Mouse (Mus musculus): ENCODE measurements around the gene Mmaa.

Mmaa gene

DNA sequence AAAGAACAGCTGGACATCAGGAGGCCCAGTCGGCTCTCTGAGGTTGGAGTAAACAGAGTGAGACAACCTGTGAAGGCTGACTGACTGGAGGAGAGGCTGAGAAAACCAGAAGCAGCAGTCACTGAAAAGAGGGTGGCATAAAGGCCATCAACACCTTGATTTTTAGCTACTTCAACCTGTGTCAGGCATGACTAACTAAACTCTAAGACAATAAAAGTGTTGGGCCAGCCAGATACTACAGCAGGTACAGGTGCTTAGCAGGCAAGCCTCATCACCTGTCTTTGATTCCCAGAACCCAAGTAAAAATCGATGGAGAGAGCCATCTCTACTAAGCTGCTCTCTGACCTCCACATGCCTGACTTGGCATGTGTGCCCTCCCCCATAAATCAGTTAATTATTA, 6.1 kb downstream of the Mmaa start:
- no peak for DNase-seq (ENCODE audit: inconsistent ontology term)

DNA sequence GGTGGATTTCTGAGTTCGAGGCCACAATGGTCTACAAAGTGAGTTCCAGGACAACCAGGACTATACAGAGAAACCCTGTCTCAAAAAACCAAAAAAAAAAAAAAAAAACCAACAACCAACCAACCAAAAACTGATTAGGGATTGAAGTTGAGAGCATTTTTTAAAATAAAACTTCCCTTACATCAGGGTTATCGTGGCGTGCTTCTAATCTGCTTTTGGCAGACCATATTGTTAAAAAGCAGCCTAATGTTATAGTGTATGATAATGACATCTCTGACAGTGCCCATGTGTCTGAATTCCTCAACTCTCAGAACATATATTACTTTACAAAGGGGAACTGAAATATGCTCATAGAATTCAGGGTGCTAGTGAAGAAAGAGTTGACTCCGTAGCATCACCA, 6.5 kb downstream of the Mmaa start:
- no peak for DNase-seq (ENCODE audit: inconsistent ontology term)

DNA sequence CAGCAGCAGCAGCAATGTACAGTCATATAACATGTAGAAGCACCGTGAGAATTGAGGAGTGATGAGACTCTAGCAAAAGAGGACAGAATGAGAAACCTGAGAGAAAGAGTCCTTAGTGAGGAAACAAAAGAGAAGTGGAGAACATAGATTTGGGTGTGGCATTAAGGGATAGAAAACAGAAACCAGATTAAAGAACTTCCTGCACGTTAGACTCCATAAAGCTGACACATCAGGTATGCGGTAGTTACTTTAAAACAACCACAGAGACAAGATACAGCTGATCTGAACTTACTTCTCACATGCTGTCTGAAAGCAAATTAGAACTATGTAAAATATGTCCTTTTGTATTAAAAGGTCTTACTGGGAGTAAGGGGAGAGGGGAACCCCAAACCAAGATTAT, 8.3 kb downstream of the Mmaa start:
- no peak for DNase-seq (ENCODE audit: inconsistent ontology term)

DNA sequence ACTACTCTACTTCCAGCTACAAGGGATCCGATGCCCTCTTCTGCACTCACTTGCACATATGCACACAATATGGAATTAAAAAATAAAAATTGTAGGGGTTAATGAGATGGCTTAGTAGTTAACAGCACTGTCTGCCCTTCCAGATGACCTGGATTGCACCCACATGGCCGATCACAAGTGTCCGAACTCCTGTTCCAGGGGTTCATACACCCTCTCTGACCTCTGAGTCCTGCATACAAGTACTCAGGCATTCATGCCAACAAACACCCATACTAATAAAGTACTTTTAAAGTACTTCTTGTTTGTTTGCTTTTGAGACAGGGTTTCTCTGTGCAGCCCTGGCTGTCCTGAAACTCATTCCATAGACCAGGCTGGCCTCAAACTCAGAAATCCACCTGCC, 10.1 kb downstream of the Mmaa start:
- DNase-seq (ENCODE audit: inconsistent ontology term): no peak

DNA sequence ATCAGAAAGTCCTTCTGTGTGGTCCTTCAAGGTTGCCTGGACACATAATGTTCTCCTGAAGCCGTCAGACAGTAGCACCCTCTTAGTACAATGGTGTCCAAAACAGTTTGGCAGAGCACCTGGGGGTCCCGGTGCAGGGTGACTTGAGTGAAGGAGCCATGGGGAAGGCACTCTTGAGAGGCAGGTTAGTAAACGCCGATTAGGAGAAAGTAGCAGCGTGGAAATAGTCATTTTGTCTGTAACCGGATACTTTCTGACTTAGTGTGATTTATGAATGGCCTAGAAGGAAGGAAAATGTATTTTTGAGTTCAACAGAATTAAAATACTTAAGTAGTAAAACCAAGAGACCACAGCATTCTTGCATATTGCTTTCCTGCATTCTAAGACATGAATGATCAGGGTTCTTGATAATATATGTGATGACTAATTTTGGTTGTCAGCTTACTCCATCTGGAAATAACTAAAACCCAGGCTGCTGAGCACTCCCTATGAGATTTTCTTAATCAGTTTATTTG, 13.3 kb downstream of the Mmaa start:
- no peak for DNase-seq (ENCODE audit: inconsistent ontology term)

DNA sequence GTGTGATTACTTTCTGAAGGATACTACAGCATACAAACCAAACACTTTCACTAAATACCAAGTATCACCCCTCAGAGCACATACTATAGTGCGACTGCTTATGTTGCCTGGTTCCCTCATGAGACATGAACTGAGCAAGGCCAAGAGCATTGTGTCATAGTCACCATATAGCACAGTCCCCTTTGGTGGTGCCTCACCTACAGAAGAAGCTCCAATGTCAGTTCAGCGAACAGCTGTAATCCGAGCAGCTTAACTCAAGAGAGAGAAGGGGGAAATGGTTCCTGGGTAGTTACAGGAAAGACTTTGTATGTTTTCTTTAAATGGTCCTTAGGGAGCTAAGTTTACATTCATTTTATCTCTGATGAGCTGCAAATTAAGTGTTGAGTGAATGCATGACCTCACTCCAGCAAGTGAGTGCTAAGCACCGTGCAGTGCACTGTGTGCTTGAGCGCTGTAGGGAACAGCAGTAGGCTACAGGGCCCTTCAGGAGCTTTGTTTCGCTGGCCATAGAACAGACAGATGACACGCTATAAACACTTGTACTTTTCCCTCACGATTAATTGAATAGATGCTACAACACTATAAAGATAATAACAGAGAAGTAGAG, 17.4 kb downstream of the Mmaa start:
- DNase-seq (ENCODE audit: inconsistent ontology term): no peak

DNA sequence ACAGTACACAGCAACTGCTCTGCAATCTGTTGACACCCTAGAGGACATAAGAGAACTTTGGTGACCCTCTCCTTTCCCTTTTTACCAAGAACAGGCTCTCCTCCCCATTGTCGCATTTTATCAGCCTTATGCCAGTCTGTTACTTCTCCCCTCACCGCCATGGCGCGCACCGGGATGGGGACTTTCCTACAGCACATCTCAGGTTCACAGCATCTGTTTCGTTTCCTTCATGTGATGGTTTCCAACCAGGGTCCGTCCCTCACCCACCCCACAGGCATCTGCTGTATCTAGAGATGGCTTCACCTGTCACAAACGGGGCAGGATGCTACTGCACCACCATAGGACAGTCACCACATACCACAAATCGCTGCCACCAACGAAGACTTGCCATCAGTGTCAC, 19.8 kb downstream of the Mmaa start:
- no peak for DNase-seq (ENCODE audit: inconsistent ontology term)

DNA sequence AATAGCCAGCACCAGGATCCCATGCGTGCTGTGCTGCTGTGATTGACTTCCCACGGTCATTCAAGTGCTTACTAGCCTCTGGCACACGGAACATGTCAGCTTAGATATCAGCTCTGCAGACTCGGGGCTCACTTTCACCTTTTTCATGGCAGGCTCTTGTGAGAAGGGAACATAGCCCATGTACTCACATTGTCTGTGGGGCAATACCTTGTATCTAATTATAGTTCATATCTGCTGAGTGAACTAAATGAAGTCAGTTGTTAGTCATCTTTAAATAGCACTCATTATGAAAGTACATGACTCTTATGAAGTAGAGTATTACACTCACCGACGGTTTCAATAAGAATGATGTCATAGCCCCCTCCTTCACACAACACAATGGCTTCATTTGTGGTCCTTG, 21.0 kb downstream of the Mmaa start:
- DNase-seq (ENCODE audit: inconsistent ontology term): no peak

DNA sequence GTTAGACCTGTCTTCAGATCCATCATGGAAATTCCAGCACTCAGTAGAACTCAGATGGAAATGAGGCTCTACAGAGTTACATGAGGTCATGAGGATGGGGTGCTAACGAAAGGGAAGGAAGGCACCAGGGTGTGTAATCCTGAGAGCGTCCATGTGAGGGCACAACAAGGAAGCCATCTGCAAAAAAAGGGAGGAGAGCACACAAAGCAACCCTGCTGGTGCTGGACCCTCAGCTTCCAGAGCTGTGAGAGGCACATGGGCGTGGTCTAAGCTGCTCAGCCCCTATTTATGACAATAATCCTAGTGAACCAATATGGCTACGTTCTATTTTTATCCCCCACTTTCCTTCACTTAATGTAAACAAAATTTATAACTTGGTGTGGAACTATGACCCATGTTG, 22.1 kb downstream of the Mmaa start:
- no peak for DNase-seq (ENCODE audit: inconsistent ontology term)

DNA sequence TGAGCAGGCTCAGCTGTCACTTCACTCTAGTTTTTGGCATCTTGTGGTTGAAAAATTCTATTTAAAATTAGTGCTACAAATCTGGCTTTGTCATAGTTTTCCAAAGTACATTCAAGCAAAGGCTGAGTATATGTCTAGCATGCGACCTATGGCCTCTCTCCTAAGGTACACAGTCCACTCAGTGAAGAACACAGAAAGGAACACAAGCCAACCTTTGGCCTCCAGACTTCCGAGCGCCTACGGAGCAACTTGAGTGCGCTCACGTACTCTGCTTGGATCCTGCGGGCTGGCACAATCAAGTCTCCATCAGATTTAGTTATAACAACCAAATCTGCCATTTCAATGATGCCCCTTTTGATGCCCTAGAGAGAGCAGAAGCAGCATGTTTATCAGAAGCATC, 25.8 kb downstream of the Mmaa start:
- no peak for DNase-seq (ENCODE audit: inconsistent ontology term)

DNA sequence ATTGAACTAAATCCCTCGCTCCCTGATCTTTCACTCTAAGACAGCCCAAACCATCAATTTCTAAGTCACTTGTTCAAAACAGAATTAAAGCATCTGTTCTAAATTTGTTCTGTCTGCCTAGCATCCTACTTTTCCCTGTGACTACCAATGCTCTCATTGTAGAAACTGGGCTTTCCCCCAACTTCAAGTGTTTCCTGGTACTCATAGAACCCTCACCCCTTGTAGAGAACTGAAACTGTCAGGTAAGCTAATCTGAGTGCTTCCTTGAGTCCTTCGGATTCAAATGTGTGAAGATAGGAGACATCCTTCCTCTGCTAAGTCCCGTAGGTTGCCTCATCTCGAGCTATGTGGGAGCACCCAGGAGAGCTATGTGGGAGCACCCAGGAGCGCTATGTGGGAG, 32.8 kb downstream of the Mmaa start:
- no peak for DNase-seq (ENCODE audit: inconsistent ontology term)

DNA sequence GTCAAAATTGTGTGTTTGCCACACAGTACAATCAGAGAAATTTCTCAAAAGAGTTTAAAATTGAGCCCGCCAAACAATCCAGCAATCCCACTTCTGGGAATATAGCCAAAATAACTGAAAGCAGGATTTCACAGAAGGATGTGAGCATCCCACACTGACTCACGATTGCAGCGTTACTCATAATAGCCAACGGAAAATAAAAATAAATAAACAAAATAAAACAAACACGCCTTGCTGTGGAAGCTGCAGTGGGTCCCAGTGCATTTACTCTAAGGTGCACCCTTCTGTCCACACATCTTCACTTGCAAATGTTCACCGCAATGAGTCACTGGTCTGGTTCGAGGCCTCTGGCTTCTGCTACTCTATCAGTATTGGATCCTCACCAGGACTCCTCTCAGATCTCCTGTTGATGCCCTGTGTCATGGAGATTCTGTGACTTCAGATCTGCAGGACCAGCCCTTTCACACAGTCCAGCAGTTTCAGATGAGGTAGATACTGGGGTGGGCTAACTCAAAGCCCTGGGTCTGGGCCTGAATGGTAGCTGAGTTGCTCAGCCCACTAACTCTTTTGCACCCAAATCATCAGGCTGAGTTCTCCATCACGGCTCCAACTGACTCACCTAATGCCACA, 38.5 kb downstream of the Mmaa start:
- peak; percentile 40 for DNase-seq (ENCODE audit: inconsistent ontology term)

DNA sequence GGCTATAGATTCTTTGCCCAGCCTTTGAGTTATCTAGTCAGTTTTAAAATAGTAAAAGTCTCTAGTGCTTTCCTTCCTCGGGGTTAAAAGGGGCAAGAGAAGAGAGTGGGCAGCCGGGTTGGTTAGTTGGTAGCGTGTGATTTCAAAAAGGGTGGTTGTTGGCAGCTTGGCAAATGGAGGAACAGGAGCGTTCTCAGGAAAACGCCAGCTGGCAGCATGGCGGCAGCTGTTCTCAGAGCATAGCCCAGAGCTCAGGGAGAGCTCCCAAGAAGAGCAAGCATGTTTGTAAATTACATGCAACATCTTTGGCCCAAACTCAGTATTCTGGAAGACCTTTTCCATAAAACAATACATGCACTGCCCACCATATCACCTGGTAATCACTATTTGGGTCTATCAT, 41.0 kb downstream of the Mmaa start:
- no peak for DNase-seq (ENCODE audit: inconsistent ontology term)

DNA sequence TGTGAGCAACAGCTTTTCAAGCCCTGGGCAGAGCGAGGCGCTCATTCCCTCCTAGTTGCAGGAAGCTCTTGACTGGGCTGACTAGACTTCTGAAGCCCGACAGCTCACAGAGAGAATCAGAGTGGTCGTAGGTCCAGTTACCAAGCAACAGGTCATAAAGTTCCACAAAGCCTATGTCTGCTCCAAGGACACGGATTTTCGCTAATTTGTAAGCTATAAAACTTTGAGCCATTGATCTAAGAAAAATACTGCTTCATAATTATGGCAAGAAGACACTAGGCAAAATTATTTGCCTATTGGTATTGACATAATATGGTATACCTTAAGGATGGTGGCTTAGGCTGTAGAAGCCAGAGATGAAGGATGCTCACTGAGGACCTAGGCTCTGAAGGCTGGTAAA, 46.3 kb downstream of the Mmaa start, which contains the start of gene 1700011L22Rik:
1700011L22Rik (minus strand) TSS at position 101 of the 400 bp plus-strand sequence.
- DNase-seq (ENCODE audit: inconsistent ontology term): no peak

DNA sequence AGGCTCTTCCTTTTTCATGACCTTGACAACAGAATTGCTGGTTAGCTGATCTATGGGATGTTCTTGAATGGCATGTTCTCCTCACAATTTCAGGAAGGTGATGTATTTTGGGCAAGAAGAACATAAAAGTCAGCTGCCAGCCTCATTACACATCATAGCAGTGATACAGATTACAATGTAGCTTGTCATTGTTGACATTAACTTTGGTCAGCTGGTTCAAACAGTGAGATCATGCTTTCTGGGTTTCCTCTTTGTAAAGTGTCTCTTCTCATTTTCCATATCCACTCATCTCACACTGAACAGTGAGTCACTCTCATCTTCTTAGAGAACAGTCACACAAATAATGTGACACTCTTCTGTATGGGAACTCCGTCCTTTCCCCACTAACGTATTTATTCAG, 51.3 kb downstream of the Mmaa start:
- peak; percentile 27 for DNase-seq (ENCODE audit: inconsistent ontology term)

DNA sequence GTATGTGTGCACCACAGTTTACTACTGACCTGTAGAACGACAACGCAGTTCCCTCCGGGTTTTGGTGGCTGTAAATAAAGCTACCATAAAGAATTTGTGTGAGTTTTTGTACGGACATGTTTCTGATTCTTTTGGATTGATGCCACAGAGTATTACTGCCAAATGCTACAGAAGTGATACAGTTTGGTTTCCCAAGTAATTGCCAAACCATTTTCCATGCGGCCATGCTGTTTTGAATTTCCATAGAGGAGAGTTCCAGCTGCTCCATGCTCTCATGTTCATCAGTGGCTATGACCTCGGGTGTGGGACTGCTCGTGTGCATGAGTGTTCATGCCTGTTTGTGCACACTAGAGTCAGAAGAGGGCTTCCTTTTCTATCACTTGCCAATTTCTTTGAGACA, 54.7 kb downstream of the Mmaa start:
- DNase-seq (ENCODE audit: inconsistent ontology term): no peak

DNA sequence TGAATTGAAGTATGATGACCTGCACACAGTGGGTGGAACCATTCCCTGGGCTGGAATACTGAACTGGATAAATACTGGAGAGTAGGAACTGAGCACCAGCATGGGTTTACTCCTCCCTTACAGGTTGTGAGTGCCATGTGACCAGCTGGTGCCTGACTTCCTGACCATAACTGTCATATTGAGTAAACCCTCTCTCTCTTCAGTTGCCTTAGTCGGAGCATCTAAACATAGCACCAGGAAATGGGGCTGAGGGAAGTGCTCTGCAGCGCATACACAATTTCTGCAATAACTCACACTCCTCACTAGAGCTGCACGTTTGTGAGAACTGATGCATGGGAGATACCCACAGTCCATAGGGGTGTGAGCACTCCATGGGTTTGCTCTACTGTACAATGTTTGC, 55.4 kb downstream of the Mmaa start:
- no peak for DNase-seq (ENCODE audit: inconsistent ontology term)

DNA sequence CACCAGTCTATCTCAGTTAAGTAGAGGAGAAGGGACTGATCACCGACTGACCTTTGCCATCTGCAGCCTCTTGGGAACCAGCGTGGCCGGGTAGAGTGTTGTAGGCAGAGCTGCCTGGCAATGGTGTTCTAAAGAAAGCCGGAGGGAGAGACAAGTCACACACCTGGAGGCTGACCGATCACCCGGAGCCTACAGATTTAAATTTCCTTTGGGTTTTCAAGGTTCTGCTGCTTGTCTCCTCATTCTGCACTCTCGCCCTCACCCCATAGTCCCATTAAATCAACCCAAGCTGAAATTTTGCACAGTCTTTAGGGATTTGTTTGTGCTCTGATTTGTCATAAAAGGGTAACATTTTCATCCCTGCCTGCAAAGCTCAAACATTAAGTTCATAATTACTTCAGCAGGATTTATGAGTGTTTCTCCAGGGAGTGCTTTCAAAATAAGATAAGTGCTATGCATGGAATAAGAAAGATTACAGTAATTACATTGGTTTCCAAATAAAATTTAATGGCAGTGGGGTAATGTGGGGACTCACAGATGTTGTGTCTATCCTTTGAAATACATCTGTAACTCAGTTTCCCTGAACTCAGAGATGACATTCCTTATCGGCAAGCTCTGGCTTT, 65.4 kb downstream of the Mmaa start:
- DNase-seq (ENCODE audit: inconsistent ontology term): no peak

DNA sequence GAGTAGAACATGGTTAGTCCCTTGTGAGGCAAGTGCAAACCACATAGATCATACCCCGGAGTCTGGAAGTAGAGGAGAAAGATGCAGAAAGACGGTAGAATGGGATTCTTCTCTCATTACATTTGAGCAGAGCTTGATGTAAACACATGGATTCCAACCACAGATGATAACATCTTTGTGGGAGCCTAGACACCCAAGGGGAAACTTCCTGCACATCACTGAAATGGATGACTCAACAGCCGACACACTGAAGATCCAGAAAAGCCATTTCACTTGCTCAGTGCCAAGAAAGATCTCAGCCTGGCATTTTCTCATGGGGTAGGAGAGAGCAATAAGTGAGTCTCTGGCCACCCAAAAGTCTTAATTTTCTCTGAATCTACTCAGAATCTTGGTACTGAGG, 66.8 kb downstream of the Mmaa start:
- no peak for DNase-seq (ENCODE audit: inconsistent ontology term)

DNA sequence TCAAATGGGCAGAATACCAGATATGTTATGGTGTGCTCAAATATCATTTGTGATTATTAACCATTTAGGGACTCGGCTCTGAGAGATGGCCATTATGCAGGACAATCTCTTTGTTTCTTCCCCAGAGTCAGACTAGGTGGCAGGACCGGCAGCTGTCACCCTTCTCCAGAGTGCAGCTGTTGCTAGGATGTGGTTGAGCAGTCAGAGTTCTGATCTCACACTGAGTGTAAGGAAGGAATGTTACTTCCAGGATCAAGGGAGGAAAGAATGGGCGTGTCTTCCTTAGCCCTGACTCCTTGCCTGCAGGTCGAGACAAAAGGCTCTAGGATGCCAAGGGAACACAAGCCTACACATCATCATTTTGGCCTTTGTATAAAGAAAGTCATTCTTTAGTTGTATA, 67.5 kb downstream of the Mmaa start:
- DNase-seq (ENCODE audit: inconsistent ontology term): no peak

DNA sequence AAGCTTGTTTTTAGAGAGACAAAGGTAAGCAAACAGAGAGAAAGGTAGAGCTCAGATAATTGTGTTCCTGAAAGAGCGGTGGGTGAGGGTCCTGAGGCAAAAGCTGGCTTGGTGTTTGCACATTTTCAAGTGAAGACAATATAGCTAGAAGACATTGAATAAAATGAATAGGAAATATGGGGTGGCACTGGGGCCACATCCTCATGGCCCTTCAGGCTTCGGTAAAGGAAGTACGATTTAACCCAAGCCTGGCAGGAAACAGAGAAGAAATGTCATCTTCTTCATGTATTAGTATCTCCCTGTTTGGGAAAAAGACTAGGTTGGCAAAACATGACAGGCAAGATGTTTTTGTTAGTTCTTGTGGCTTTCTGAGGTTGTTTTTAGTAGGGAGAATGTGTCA, 68.7 kb downstream of the Mmaa start:
- DNase-seq (ENCODE audit: inconsistent ontology term): no peak

DNA sequence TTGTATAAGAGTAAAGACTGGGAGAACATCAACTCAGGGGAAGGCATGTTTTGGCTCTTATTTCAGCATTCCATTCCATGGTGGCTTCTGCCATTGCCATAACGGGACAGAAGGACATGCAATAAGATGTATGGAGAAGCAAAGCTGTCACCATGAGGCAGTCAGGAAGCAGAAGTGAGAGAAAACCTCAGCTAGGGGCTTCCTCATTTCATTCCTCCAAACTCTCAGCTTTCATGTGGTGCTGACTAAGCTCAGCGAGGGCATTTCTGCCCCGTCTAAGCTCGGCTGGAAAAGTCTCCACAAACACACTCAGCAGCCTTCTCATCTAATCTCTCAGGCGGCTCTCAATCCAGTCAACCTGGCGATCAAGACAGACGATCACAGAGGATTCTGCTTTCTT, 69.2 kb downstream of the Mmaa start:
- no peak for DNase-seq (ENCODE audit: inconsistent ontology term)

DNA sequence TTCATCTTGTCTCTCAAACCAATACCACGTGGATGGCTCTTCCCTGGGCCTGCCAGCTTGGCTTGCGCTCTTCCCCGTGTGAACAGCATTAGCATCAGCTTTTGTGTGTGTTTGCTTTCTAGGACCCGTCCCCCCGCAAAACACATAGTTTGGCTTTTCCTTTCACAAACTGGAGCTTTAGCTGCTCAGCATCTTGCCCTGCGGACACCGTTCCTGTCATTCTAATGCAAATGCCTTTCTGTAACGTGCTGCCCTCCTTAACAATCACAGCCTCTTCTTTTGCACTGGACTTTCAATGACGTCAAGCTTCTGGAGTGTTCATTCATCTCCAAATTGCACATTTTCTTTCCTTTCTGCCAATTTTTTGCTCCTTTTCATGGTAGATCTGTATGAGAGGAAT, 70.4 kb downstream of the Mmaa start:
- DNase-seq (ENCODE audit: inconsistent ontology term): no peak
